Mouse (Mus musculus): ENCODE results near the gene Txndc11.

DNA sequence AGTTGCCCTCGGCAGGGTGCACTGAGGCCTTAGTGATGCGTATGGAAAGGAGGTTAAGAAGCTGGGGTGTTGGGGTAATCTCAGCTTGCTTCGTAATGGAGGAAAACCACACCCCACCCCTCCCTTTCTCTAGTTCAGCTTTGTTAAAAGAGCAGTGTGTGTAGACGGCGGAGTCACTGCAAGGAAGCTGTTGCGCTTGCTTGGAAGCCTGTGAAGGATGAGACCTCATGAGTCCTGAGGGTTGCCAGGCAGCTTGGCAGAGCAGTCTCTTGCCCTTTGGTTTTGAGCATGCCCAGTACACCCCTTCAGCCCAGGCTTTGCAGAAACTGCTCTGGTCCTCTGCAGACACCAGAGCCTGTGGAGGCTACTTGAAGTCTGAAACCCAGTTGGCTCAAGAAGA lies 61.4 kb downstream of the Txndc11 start:
- TF ChIP-seq POLR2A (IDR thresholded peaks at IDR 0.05; ENCODE audit: low read depth, low read length): no peak
- TF ChIP-seq CTCF (IDR thresholded peaks at IDR 0.05; ENCODE audit: borderline replicate concordance, insufficient read depth, low read length): no peak

All from embryonic fibroblast, embryonic 13.5 days (primary cell).